Mouse (Mus musculus) ES-E14 (cell line): Measurements from ENCODE around the gene Mgll. TPM values are rescaled to one million over a fixed set of nuclear protein-coding genes. Genes with fewer than 3 reads are reported as not detected.

ENCODE experiments used
- DNase-seq: peaks from one replicate; pipeline ENCODE4 v3.0.0-alpha.2; 2013; ENCODE audit warnings: low read depth, low spot score
- H3K27ac ChIP-seq: 2 replicates; pipeline ENCODE4 v1.5.1; 2012; ENCODE audit warnings: low read depth, mild to moderate bottlenecking, low read length, moderate library complexity, mixed read lengths; ENCODE audit not compliant: poor library complexity, insufficient read depth, severe bottlenecking
- H3K36me3 ChIP-seq: 2 replicates; pipeline ENCODE4 v1.6.1; 2012; ENCODE audit warnings: mild to moderate bottlenecking, low read length, moderate library complexity, mixed read lengths; ENCODE audit not compliant: control insufficient read depth, poor library complexity, insufficient read depth, severe bottlenecking
- H3K4me1 ChIP-seq, 2 experiments: fragments of 150-350 bp in 1 of 2; sonication (generic) in 1 of 2; 2 replicates each; pipeline ENCODE4 v1.6.1; 2012; ENCODE audit warnings: low read length in 2 of 2, mild to moderate bottlenecking in 1 of 2, mixed read lengths in 1 of 2; ENCODE audit not compliant: control insufficient read depth in 2 of 2, insufficient read depth in 2 of 2, poor library complexity in 1 of 2
- H3K4me3 ChIP-seq, 2 experiments: fragments of 150-350 bp in 1 of 2; sonication (generic) in 1 of 2; 2 replicates each; pipeline ENCODE4 v1.5.1; 2012; ENCODE audit warnings: low read length in 2 of 2, low read depth in 1 of 2, mild to moderate bottlenecking in 1 of 2, mixed read lengths in 1 of 2; ENCODE audit not compliant: insufficient read depth in 1 of 2, poor library complexity in 1 of 2, severe bottlenecking in 1 of 2
- H3K9ac ChIP-seq: 2 replicates; pipeline ENCODE4 v1.6.1; 2012; ENCODE audit warnings: low read depth, mild to moderate bottlenecking, low read length, mixed read lengths; ENCODE audit not compliant: poor library complexity, insufficient read depth, severe bottlenecking
- H3K9me3 ChIP-seq: fragments of 150-350 bp; sonication (generic); 2 replicates; pipeline ENCODE4 v1.6.1; 2012; ENCODE audit warnings: low read depth, mild to moderate bottlenecking, low read length; ENCODE audit not compliant: control insufficient read depth, insufficient read depth
- CHD2 ChIP-seq: IDR thresholded peaks from 2 replicates; pipeline ENCODE4 v1.6.1; 2014; ENCODE audit warnings: mild to moderate bottlenecking, low read depth, low read length, inconsistent platforms
- HCFC1 ChIP-seq: IDR thresholded peaks from 2 replicates; pipeline ENCODE4 v1.6.1; 2012; ENCODE audit warnings: low read length, inconsistent platforms, borderline replicate concordance; ENCODE audit not compliant: insufficient read depth
- MAFK ChIP-seq: IDR thresholded peaks from 2 replicates; pipeline ENCODE4 v1.6.1; 2014; ENCODE audit warnings: mild to moderate bottlenecking, low read depth, low read length, inconsistent platforms; ENCODE audit not compliant: insufficient read depth
- ZC3H11A ChIP-seq: IDR thresholded peaks from 2 replicates; pipeline ENCODE4 v1.6.1; 2012; ENCODE audit warnings: low read depth, mild to moderate bottlenecking, inconsistent platforms, low read length, borderline replicate concordance
- ZNF384 ChIP-seq: IDR thresholded peaks from 2 replicates; pipeline ENCODE4 v1.6.1; 2012; ENCODE audit warnings: low read depth, low read length, inconsistent platforms
- in situ Hi-C, 2 experiments: fragments of 600-800 bp; cut with MboI; formaldehyde crosslinking; loops; one replicate each; pipeline ENCODE4 v1.15.1; 2025; ENCODE audit warnings: low sequenced_read_pairs in 2 of 2, inconsistent platforms in 1 of 2; ENCODE audit not compliant: unreplicated experiment in 2 of 2
- total RNA-seq: library from RNA; depleted of rRNA; stranded (reverse); fragments of 300-350 nt; gene quantifications from 2 replicates; pipeline ENCODE4 v1.2.3, GENCODE M21; 2012

Mgll gene
- total RNA-seq, 1 experiment: 8.4 TPM

- no peak overlapping the region for H3K4me3 ChIP-seq
- H3K27ac ChIP-seq: no peak overlapping the region
- DNase-seq: no peak
- no peaks in the 10 kb centered on the region for H3K9me3 ChIP-seq
- no peaks in the 10 kb centered on the region for H3K36me3 ChIP-seq
- no peak overlapping the region for H3K9ac ChIP-seq
- in situ Hi-C loops: no loop called here
- no peak for TF ChIP-seq ZC3H11A
- no peak for TF ChIP-seq MAFK
- TF ChIP-seq CHD2: no peak
- no peak for TF ChIP-seq ZNF384
- no peak for TF ChIP-seq HCFC1
- no peaks in the 10 kb centered on the region; a peak in 1 of 4 replicates for H3K4me1 ChIP-seq
Measured at GRCm38 (mm10) chr6:88752711-88753219, 28.6 kb downstream of the Mgll start.

- in situ Hi-C loops: no loop called here
- no peak overlapping the region for H3K9ac ChIP-seq
- no peaks in the 10 kb centered on the region; a peak in 1 of 4 replicates for H3K4me1 ChIP-seq
- H3K9me3 ChIP-seq: no peaks in the 10 kb centered on the region
- no peaks in the 10 kb centered on the region for H3K36me3 ChIP-seq
- no peak for TF ChIP-seq CHD2
- no peak for TF ChIP-seq MAFK
- TF ChIP-seq HCFC1: no peak
- no peak for TF ChIP-seq ZC3H11A
- no peak for TF ChIP-seq ZNF384
- no peak overlapping the region for H3K4me3 ChIP-seq
- H3K27ac ChIP-seq: no peak overlapping the region
- no peak for DNase-seq
Measured at GRCm38 (mm10) chr6:88753578-88753977, 29.4 kb downstream of the Mgll start.

GRCm38 (mm10) chr6:88756992-88757391, 32.8 kb downstream of the Mgll start:
- Histone ChIP-seq H3K9me3 (no peaks in the 10 kb centered on the region), H3K4me1 (peaks cover 0 to 1% of the 10 kb centered on the region in 2 experiments; a peak in 1 of 4 replicates), H3K9ac (no peak overlapping the region), H3K4me3 (no peak overlapping the region), H3K27ac (no peak overlapping the region), H3K36me3 (no peaks in the 10 kb centered on the region)
- in situ Hi-C loops: no loop called here
- TF ChIP-seq CHD2 (no peak), ZNF384 (no peak), ZC3H11A (no peak), MAFK (no peak), HCFC1 (no peak)
- DNase-seq: no peak

DNA sequence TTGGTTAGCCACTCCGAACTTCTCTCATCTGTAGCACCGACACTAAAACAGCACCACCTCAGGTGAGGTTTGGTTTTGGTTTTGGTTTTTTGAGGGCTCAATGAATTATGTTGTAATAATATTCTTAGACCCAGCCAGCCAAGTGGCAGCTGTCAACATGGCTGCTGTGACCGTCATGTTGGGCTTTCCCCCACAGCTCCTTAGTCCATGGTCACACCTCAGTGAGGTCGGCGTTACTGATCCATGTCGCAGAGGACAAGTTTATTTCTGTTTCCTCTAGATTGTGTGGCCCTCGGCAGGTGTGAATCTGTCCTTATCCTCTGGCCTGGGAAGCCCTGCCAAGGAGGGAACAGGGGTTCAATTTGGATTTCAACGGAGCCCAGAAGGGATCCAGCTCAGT, 33.9 kb downstream of the Mgll start:
- H3K9ac ChIP-seq: no peak overlapping the region
- DNase-seq: no peak
- no peaks in the 10 kb centered on the region for H3K9me3 ChIP-seq
- no peak overlapping the region for H3K4me3 ChIP-seq
- H3K4me1 ChIP-seq: 0 out of 4 replicates have a peak, but pooled peaks cover 0 to 1% of the 10 kb centered on the region in 2 experiments
- TF ChIP-seq HCFC1: no peak
- TF ChIP-seq CHD2: no peak
- TF ChIP-seq ZNF384: no peak
- TF ChIP-seq ZC3H11A: no peak
- TF ChIP-seq MAFK: no peak
- in situ Hi-C loops: no loop called here
- no peaks in the 10 kb centered on the region for H3K36me3 ChIP-seq
- no peak overlapping the region for H3K27ac ChIP-seq
